Mouse (Mus musculus) CH12.LX (cell line): Measurements from ENCODE around the gene Lat2. TPM values are rescaled to one million over a fixed set of nuclear protein-coding genes. Genes with fewer than 3 reads are reported as not detected.

Experiments used
- DNase-seq: peaks from one replicate; pipeline ENCODE4 v3.0.0-alpha.2; 2013; ENCODE audit errors: extremely low read depth
- H3K27ac ChIP-seq: 2 replicates; pipeline ENCODE4 v1.5.1; 2012; ENCODE audit warnings: low read depth, mild to moderate bottlenecking, control low read depth, moderate library complexity; ENCODE audit not compliant: insufficient read depth
- H3K27me3 ChIP-seq: replicated peaks from 2 replicates; pipeline ENCODE3; 2012; ENCODE audit warnings: inconsistent platforms
- H3K36me3 ChIP-seq, 2 experiments: replicated peaks in 1 of 2; 2 replicates each; pipeline versions ENCODE3 to v1.6.1; 2012; ENCODE audit warnings: inconsistent platforms in 1 of 2, low read length in 1 of 2, mild to moderate bottlenecking in 1 of 2, mixed read lengths in 1 of 2, moderate library complexity in 1 of 2; ENCODE audit not compliant: control insufficient read depth in 1 of 2, insufficient read depth in 1 of 2
- H3K4me1 ChIP-seq, 2 experiments: 2 replicates each; pipeline ENCODE4 v1.6.1; 2012; ENCODE audit warnings: inconsistent platforms in 1 of 2, moderate library complexity in 1 of 2; ENCODE audit not compliant: insufficient read depth in 2 of 2, control insufficient read depth in 1 of 2
- H3K4me2 ChIP-seq: 2 replicates; pipeline ENCODE4 v1.6.1; 2012; ENCODE audit warnings: low read depth, mild to moderate bottlenecking, control low read depth; ENCODE audit not compliant: poor library complexity, insufficient read depth, severe bottlenecking
- H3K4me3 ChIP-seq, 3 experiments: fragments of 150-350 bp in 1 of 3; sonication (generic) in 1 of 3; replicated peaks in 1 of 3; 2 replicates each; pipeline versions ENCODE3 to v1.5.1; 2011 to 2012; ENCODE audit warnings: low read depth in 2 of 3, low read length in 2 of 3, mild to moderate bottlenecking in 2 of 3, moderate library complexity in 2 of 3, control low read depth in 1 of 3, improper control_type of control experiment in 1 of 3, inconsistent platforms in 1 of 3, mixed read lengths in 1 of 3; ENCODE audit not compliant: poor library complexity in 1 of 3
- H3K79me2 ChIP-seq: replicated peaks from 2 replicates; pipeline ENCODE4 v1.6.1; 2012; ENCODE audit warnings: mild to moderate bottlenecking, moderate library complexity; ENCODE audit not compliant: control insufficient read depth, poor library complexity, insufficient read depth, severe bottlenecking; ENCODE audit errors: extremely low read depth
- H3K9ac ChIP-seq: 2 replicates; pipeline ENCODE4 v1.6.1; 2012; ENCODE audit warnings: low read depth, mild to moderate bottlenecking, control low read depth, moderate library complexity; ENCODE audit not compliant: insufficient read depth
- H3K9me3 ChIP-seq: replicated peaks from 2 replicates; pipeline ENCODE3; 2012; ENCODE audit warnings: low read length, inconsistent platforms, mixed read lengths
- CHD1 ChIP-seq: IDR thresholded peaks from 2 replicates; pipeline ENCODE4 v1.6.1; 2012; ENCODE audit warnings: low read depth, low read length, improper control_type of control experiment, inconsistent platforms
- CHD2 ChIP-seq: IDR thresholded peaks from 2 replicates; pipeline ENCODE4 v1.6.1; 2011; ENCODE audit warnings: low read length, improper control_type of control experiment
- JUN ChIP-seq: IDR thresholded peaks from 2 replicates; pipeline ENCODE4 v1.6.1; 2011; ENCODE audit warnings: low read depth, mild to moderate bottlenecking, low read length, improper control_type of control experiment, moderate library complexity; ENCODE audit not compliant: insufficient read depth
- MAX ChIP-seq: IDR thresholded peaks from 2 replicates; pipeline ENCODE4 v1.6.1; 2011; ENCODE audit warnings: low read length, improper control_type of control experiment
- MEF2A ChIP-seq: IDR thresholded peaks from 2 replicates; pipeline ENCODE4 v1.6.1; 2014; ENCODE audit warnings: low read depth, mild to moderate bottlenecking, inconsistent platforms, low read length, improper control_type of control experiment, borderline replicate concordance
- NELFE ChIP-seq: IDR thresholded peaks from 2 replicates; pipeline ENCODE4 v1.6.1; 2011; ENCODE audit warnings: low read depth, low read length, improper control_type of control experiment
- PAX5 ChIP-seq: IDR thresholded peaks from 2 replicates; pipeline ENCODE4 v1.6.1; 2012; ENCODE audit warnings: low read length, inconsistent platforms, mixed read lengths
- POLR2AphosphoS2 ChIP-seq: IDR thresholded peaks from 2 replicates; pipeline ENCODE4 v1.6.1; 2011; ENCODE audit warnings: low read depth, low read length, improper control_type of control experiment
- RAD21 ChIP-seq: IDR thresholded peaks from 2 replicates; pipeline ENCODE4 v1.6.1; 2011; ENCODE audit warnings: low read depth, mild to moderate bottlenecking, low read length, improper control_type of control experiment, moderate library complexity
- TCF12 ChIP-seq: IDR thresholded peaks from 2 replicates; pipeline ENCODE4 v1.6.1; 2014; ENCODE audit warnings: low read depth, mild to moderate bottlenecking, inconsistent platforms, low read length, improper control_type of control experiment
- USF2 ChIP-seq: conservative IDR thresholded peaks from 2 replicates; pipeline ENCODE4 v1.6.1; 2011; ENCODE audit warnings: low read depth, low read length, improper control_type of control experiment
- ZC3H11A ChIP-seq: IDR thresholded peaks from 2 replicates; pipeline ENCODE4 v1.6.1; 2012; ENCODE audit warnings: low read depth, mild to moderate bottlenecking, inconsistent platforms, low read length, improper control_type of control experiment
- ZMIZ1 ChIP-seq: IDR thresholded peaks from 2 replicates; pipeline ENCODE4 v1.6.1; 2012; ENCODE audit warnings: low read depth, mild to moderate bottlenecking, inconsistent platforms, low read length, improper control_type of control experiment
- dilution Hi-C: fragments of 300-500 bp; cut with MboI; formaldehyde crosslinking; loops from 2 replicates; pipeline ENCODE4 v1.14.3; 2020; ENCODE audit warnings: low sequenced_read_pairs; ENCODE audit not compliant: extremely low pct_unique_long_range_greater_than_20kb, extremely low pct_ligation_motif_present
- in situ Hi-C: fragments of 300-500 bp; cut with MboI; formaldehyde crosslinking; loops from 3 replicates; pipeline ENCODE4 v1.14.3; 2019; ENCODE audit warnings: low sequenced_read_pairs, low pct_ligation_motif_present, low pct_unique_long_range_greater_than_20kb, mixed read lengths
- polyA plus RNA-seq: library from polyadenylated mRNA; unstranded; fragments of >175 nt; gene quantifications from 2 replicates; pipeline ENCODE4 v1.2.1, GENCODE M21; 2012; ENCODE audit warnings: low read depth; ENCODE audit not compliant: insufficient read length
- total RNA-seq, 2 experiments: library from RNA; depleted of rRNA; stranded (reverse); fragments of 300-350 nt in 1 of 2; fragments of >200 nt in 1 of 2; gene quantifications; 2 replicates each; pipeline ENCODE4 v1.2.3; 2012 to 2014

Gene Lat2
- total and polyA plus RNA-seq, 3 experiments = 89.7 to 121 (median 108) TPM

DNA sequence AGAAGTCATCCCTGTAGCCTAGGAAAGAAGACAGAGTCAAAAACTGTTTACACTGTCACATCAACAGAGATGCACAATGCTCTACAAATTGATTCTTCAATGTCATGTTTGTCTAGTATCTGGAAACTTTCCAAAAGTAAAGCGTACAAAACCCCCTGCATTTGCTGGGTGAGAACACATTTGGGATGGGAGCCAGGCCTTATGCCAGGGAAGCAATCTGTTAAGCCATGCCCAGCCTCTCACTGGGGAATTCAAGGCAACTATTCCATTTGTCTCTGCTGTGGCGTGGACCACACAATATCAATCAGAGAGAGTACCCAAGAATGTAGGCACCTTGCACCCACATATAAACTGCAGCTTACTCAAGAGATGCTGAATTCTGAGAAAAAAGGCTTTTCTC lies 7.2 kb upstream of the Lat2 start:
- peaks cover 9% of the 10 kb centered on the region for H3K79me2 ChIP-seq
- no peak overlapping the region for H3K9ac ChIP-seq
- peaks cover 0 to 2% of the 10 kb centered on the region in 2 experiments; a peak in 2 of 4 replicates for H3K4me1 ChIP-seq
- peaks cover 90 to 99% of the 10 kb centered on the region in 2 experiments for H3K36me3 ChIP-seq
- H3K9me3 ChIP-seq = no peaks in the 10 kb centered on the region
- dilution Hi-C loops = no loop called here
- in situ Hi-C loops = loop anchor here (25.0 kb wide), 1 partner anchor 260 kb away; no protein-coding TSS in a partner anchor
- H3K4me3 ChIP-seq = no peak overlapping the region
- no peaks in the 10 kb centered on the region for H3K27me3 ChIP-seq
- TF ChIP-seq CHD2 (no peak), TCF12 (no peak), ZMIZ1 (peak; percentile 15; the same call in 1 of the 2 replicates), CHD1 (no peak), MEF2A (no peak), POLR2AphosphoS2 (0 out of 2 replicates have a peak, but pooled peaks have one; percentile 22)
- no peak overlapping the region for H3K27ac ChIP-seq
- no peak for DNase-seq
- no peak overlapping the region for H3K4me2 ChIP-seq

DNA sequence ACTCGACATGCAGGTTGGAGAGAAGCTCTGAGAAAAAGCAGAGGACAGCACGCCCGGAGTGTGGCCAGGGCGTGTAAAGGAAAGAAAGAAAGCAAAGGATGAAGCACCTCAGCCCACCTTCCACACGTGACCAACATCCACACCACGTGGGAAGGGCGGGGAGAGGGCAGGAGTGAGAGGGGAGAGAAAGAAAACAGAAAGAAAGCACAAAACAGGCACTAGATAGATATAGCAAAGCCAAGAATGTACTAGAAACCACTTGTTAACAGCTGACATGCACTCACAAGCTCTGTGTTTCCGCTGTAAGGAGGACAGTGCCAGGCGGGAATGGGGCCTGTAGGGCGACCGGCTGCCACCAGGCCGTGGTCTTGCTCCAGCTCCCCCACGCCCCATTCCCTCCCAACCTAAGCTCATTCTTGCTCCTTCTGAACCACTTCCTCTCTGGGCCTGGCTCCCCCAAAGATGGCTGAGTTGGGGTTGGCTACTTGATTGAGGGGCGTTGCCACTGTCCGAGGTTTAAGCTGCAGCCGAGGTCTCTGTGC lies 6.3 kb upstream of the Lat2 start:
- peaks cover 0 to 8% of the 10 kb centered on the region in 2 experiments; a peak in 2 of 4 replicates for H3K4me1 ChIP-seq

DNA sequence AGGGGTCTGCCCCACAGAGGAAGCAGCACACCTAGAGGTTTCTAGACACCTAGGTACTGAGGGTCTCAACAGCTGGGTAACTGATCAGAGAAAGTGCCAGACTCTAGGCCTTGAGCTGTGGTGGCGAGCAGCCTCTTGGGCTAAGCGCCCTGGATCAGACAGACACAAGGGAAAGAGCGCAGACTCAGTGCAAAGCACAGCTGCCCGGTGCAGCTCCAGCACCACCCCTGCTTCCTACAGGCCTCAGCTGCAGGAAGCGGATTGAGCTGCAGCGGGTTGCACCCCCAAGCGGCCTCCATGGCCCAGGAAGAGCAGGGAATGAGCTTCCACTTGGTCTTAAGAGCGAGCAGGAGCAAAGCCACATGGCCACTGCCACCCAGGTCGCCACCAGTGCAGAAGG lies 5.6 kb upstream of the Lat2 start:
- H3K79me2 ChIP-seq = peaks cover 8% of the 10 kb centered on the region
- no peak for DNase-seq
- H3K36me3 ChIP-seq = peaks cover 74 to 89% of the 10 kb centered on the region in 2 experiments
- no peak overlapping the region for H3K4me3 ChIP-seq
- H3K9me3 ChIP-seq = no peaks in the 10 kb centered on the region
- TF ChIP-seq USF2 (no peak), NELFE (no peak), TCF12 (no peak), PAX5 (no peak), RAD21 (no peak), JUN (no peak)
- H3K4me2 ChIP-seq = no peak overlapping the region
- no peak overlapping the region for H3K27ac ChIP-seq
- dilution Hi-C loops (no loop called here), in situ Hi-C loops (loop anchor here (25.0 kb wide), 1 partner anchor 258 kb away; no protein-coding TSS in a partner anchor)
- H3K4me1 ChIP-seq = peaks cover 1 to 14% of the 10 kb centered on the region in 2 experiments
- no peak overlapping the region for H3K9ac ChIP-seq
- H3K27me3 ChIP-seq = no peaks in the 10 kb centered on the region

More for the DNA sequence above, 6.3 kb upstream of the Lat2 start:
- in situ Hi-C loops (loop anchor here (25.0 kb wide), 1 partner anchor 259 kb away; no protein-coding TSS in a partner anchor), dilution Hi-C loops (no loop called here)
- H3K9me3 ChIP-seq = no peaks in the 10 kb centered on the region
- no peak for DNase-seq
- peaks cover 5% of the 10 kb centered on the region for H3K79me2 ChIP-seq
- no peak overlapping the region for H3K4me2 ChIP-seq
- H3K27me3 ChIP-seq = no peaks in the 10 kb centered on the region
- TF ChIP-seq RAD21 = no peak
- TF ChIP-seq MEF2A = no peak
- no peak for TF ChIP-seq ZC3H11A
- TF ChIP-seq MAX = no peak
- H3K9ac ChIP-seq = no peak overlapping the region
- H3K36me3 ChIP-seq = peaks cover 81 to 95% of the 10 kb centered on the region in 2 experiments
- no peak overlapping the region for H3K4me3 ChIP-seq
- H3K27ac ChIP-seq = no peak overlapping the region
